Mouse (Mus musculus): ENCODE results near the gene Mapkapk3. TPM values are rescaled to one million over a fixed set of nuclear protein-coding genes. Genes with fewer than 3 reads are reported as not detected.
"Not testable (repeated sequence)": the region's sequence is repeated elsewhere in the genome, so short reads cannot be mapped to it uniquely, and the experiment has no call there.

The Mapkapk3 gene
- polyA plus RNA-seq, 1 experiment from 2014 or later = 6.5 TPM

- Histone ChIP-seq H3K4me2 (replicated peaks; ENCODE audit: low read depth, low read length) (no peak overlapping the region), H3K9me3 (ENCODE audit: control insufficient read depth, low read length) (no peaks in the 10 kb centered on the region), H3K4me1 (ENCODE audit: control insufficient read depth, insufficient read depth, low read length) (peaks cover 23% of the 10 kb centered on the region), H3K36me3 (ENCODE audit: control insufficient read depth, insufficient read depth, low read length) (no peaks in the 10 kb centered on the region), H3K9ac (ENCODE audit: low read depth, low read length) (no peak overlapping the region), H3K27ac (ENCODE audit: low read depth, low read length) (no peak overlapping the region), H3K27me3 (ENCODE audit: control insufficient read depth, insufficient read depth, low read length) (no peaks in the 10 kb centered on the region), H3K4me3 (ENCODE audit: low read length) (no peak overlapping the region)
- ATAC-seq (ENCODE audit: low FRiP score, low TSS enrichment) = no peak
- 66% methylated on average over 5 of the region's 5 CpGs for WGBS
Observed at GRCm38 (mm10) chr9:107309600-107309999, 19.9 kb upstream of the Mapkapk3 start.

GRCm38 (mm10) chr9:107309171-107309570 lies 19.5 kb upstream of the Mapkapk3 start:
- no peak overlapping the region for H3K4me3 ChIP-seq (ENCODE audit: low read length)
- H3K36me3 ChIP-seq (ENCODE audit: control insufficient read depth, insufficient read depth, low read length) = no peaks in the 10 kb centered on the region
- no peak overlapping the region for H3K27ac ChIP-seq (ENCODE audit: low read depth, low read length)
- no peak for ATAC-seq (ENCODE audit: low FRiP score, low TSS enrichment)
- 41% methylated on average over 9 of the region's 9 CpGs for WGBS
- peaks cover 23% of the 10 kb centered on the region for H3K4me1 ChIP-seq (ENCODE audit: control insufficient read depth, insufficient read depth, low read length)
- no peaks in the 10 kb centered on the region for H3K9me3 ChIP-seq (ENCODE audit: control insufficient read depth, low read length)
- no peak overlapping the region for H3K9ac ChIP-seq (ENCODE audit: low read depth, low read length)
- no peaks in the 10 kb centered on the region for H3K27me3 ChIP-seq (ENCODE audit: control insufficient read depth, insufficient read depth, low read length)
- H3K4me2 ChIP-seq (replicated peaks; ENCODE audit: low read depth, low read length) = no peak overlapping the region

GRCm38 (mm10) chr9:107308346-107309000 lies 18.8 kb upstream of the Mapkapk3 start:
- no peak for ATAC-seq (ENCODE audit: low FRiP score, low TSS enrichment)
- no peaks in the 10 kb centered on the region for H3K9me3 ChIP-seq (ENCODE audit: control insufficient read depth, low read length)
- H3K27me3 ChIP-seq (ENCODE audit: control insufficient read depth, insufficient read depth, low read length) = no peaks in the 10 kb centered on the region
- peaks cover 23% of the 10 kb centered on the region for H3K4me1 ChIP-seq (ENCODE audit: control insufficient read depth, insufficient read depth, low read length)
- peak overlapping the region; percentile 76; the same call in 1 of the 2 replicates for H3K27ac ChIP-seq (ENCODE audit: low read depth, low read length)
- 64% methylated on average over 9 of the region's 9 CpGs for WGBS
- H3K4me2 ChIP-seq (replicated peaks; ENCODE audit: low read depth, low read length) = 0 out of 2 replicates have a peak overlapping the region, but pooled peaks have one; percentile 15
- H3K9ac ChIP-seq (ENCODE audit: low read depth, low read length) = 0 out of 2 replicates have a peak overlapping the region, but pooled peaks have one; percentile 4
- no peaks in the 10 kb centered on the region for H3K36me3 ChIP-seq (ENCODE audit: control insufficient read depth, insufficient read depth, low read length)
- no peak overlapping the region for H3K4me3 ChIP-seq (ENCODE audit: low read length)

- H3K27ac ChIP-seq (ENCODE audit: low read depth, low read length) = peak overlapping the region; percentile 76
- H3K9ac ChIP-seq (ENCODE audit: low read depth, low read length) = 0 out of 2 replicates have a peak overlapping the region, but pooled peaks have one; percentile 4
- H3K27me3 ChIP-seq (ENCODE audit: control insufficient read depth, insufficient read depth, low read length) = no peaks in the 10 kb centered on the region
- no peaks in the 10 kb centered on the region for H3K9me3 ChIP-seq (ENCODE audit: control insufficient read depth, low read length)
- WGBS = 31% methylated on average over 12 of the region's 12 CpGs
- peak overlapping the region; percentile 15 for H3K4me2 ChIP-seq (replicated peaks; ENCODE audit: low read depth, low read length)
- ATAC-seq (ENCODE audit: low FRiP score, low TSS enrichment) = peak; percentile 78
- peaks cover 23% of the 10 kb centered on the region for H3K4me1 ChIP-seq (ENCODE audit: control insufficient read depth, insufficient read depth, low read length)
- H3K36me3 ChIP-seq (ENCODE audit: control insufficient read depth, insufficient read depth, low read length) = no peaks in the 10 kb centered on the region
- no peak overlapping the region for H3K4me3 ChIP-seq (ENCODE audit: low read length)
Observed at GRCm38 (mm10) chr9:107307886-107308285, 18.2 kb upstream of the Mapkapk3 start.

GRCm38 (mm10) chr9:107307099-107307872 lies 17.6 kb upstream of the Mapkapk3 start:
- no peaks in the 10 kb centered on the region for H3K9me3 ChIP-seq (ENCODE audit: control insufficient read depth, low read length)
- peak overlapping the region; percentile 12 for H3K4me2 ChIP-seq (replicated peaks; ENCODE audit: low read depth, low read length)
- 83% methylated on average over 11 of the region's 11 CpGs for WGBS
- 0 out of 2 replicates have a peak overlapping the region, but pooled peaks have one; percentile 4 for H3K9ac ChIP-seq (ENCODE audit: low read depth, low read length)
- no peaks in the 10 kb centered on the region; the same call in 1 of the 2 replicates for H3K36me3 ChIP-seq (ENCODE audit: control insufficient read depth, insufficient read depth, low read length)
- H3K27ac ChIP-seq (ENCODE audit: low read depth, low read length) = peak overlapping the region; percentile 76
- ATAC-seq (ENCODE audit: low FRiP score, low TSS enrichment) = no peak; the same call in 1 of the 2 replicates
- H3K4me3 ChIP-seq (ENCODE audit: low read length) = no peak overlapping the region
- H3K27me3 ChIP-seq (ENCODE audit: control insufficient read depth, insufficient read depth, low read length) = no peaks in the 10 kb centered on the region
- peaks cover 23% of the 10 kb centered on the region for H3K4me1 ChIP-seq (ENCODE audit: control insufficient read depth, insufficient read depth, low read length)

- not testable (repeated sequence) for H3K9me3 ChIP-seq (ENCODE audit: control insufficient read depth, low read length); H3K4me3 ChIP-seq (ENCODE audit: low read length); H3K27me3 ChIP-seq (ENCODE audit: control insufficient read depth, insufficient read depth, low read length); H3K4me2 ChIP-seq (replicated peaks; ENCODE audit: low read depth, low read length); H3K9ac ChIP-seq (ENCODE audit: low read depth, low read length); ATAC-seq (ENCODE audit: low FRiP score, low TSS enrichment); H3K27ac ChIP-seq (ENCODE audit: low read depth, low read length); H3K36me3 ChIP-seq (ENCODE audit: control insufficient read depth, insufficient read depth, low read length)
- H3K4me1 ChIP-seq (ENCODE audit: control insufficient read depth, insufficient read depth, low read length) = peaks cover 23% of the 10 kb centered on the region
- 91% methylated on average over 1 of the region's 1 CpGs for WGBS
Observed at GRCm38 (mm10) chr9:107306673-107307072, 17.0 kb upstream of the Mapkapk3 start.

- peaks cover 23% of the 10 kb centered on the region for H3K4me1 ChIP-seq (ENCODE audit: control insufficient read depth, insufficient read depth, low read length)
- H3K9me3 ChIP-seq (ENCODE audit: control insufficient read depth, low read length) = no peaks in the 10 kb centered on the region
- ATAC-seq (ENCODE audit: low FRiP score, low TSS enrichment) = no peak
- no peaks in the 10 kb centered on the region for H3K27me3 ChIP-seq (ENCODE audit: control insufficient read depth, insufficient read depth, low read length)
- no peak overlapping the region for H3K4me2 ChIP-seq (replicated peaks; ENCODE audit: low read depth, low read length)
- H3K27ac ChIP-seq (ENCODE audit: low read depth, low read length) = peak overlapping the region; percentile 48; the same call in 1 of the 2 replicates
- H3K4me3 ChIP-seq (ENCODE audit: low read length) = no peak overlapping the region
- peaks cover 9% of the 10 kb centered on the region; the same call in 1 of the 2 replicates for H3K36me3 ChIP-seq (ENCODE audit: control insufficient read depth, insufficient read depth, low read length)
- no peak overlapping the region for H3K9ac ChIP-seq (ENCODE audit: low read depth, low read length)
- whole genome bisulfite sequencing = 51% methylated on average over 13 of the region's 13 CpGs
Observed at GRCm38 (mm10) chr9:107305601-107306542, 16.2 kb upstream of the Mapkapk3 start.

GRCm38 (mm10) chr9:107305012-107305411 lies 15.3 kb upstream of the Mapkapk3 start:
- no peak for ATAC-seq (ENCODE audit: low FRiP score, low TSS enrichment)
- H3K9me3 ChIP-seq (ENCODE audit: control insufficient read depth, low read length) = no peaks in the 10 kb centered on the region
- no peak overlapping the region for H3K4me3 ChIP-seq (ENCODE audit: low read length)
- H3K36me3 ChIP-seq (ENCODE audit: control insufficient read depth, insufficient read depth, low read length) = peaks cover 16% of the 10 kb centered on the region; the same call in 1 of the 2 replicates
- no peak overlapping the region for H3K9ac ChIP-seq (ENCODE audit: low read depth, low read length)
- peak overlapping the region; percentile 48; the same call in 1 of the 2 replicates for H3K27ac ChIP-seq (ENCODE audit: low read depth, low read length)
- WGBS = 73% methylated on average over 4 of the region's 4 CpGs
- peaks cover 23% of the 10 kb centered on the region for H3K4me1 ChIP-seq (ENCODE audit: control insufficient read depth, insufficient read depth, low read length)
- H3K4me2 ChIP-seq (replicated peaks; ENCODE audit: low read depth, low read length) = no peak overlapping the region
- H3K27me3 ChIP-seq (ENCODE audit: control insufficient read depth, insufficient read depth, low read length) = no peaks in the 10 kb centered on the region
